Mouse (Mus musculus) c-Kit-negative CD71-positive TER-119-positive erythroid progenitor cells, embryonic 14.5 days (primary cell): ENCODE results near the gene Kmt2c.
"Not testable (repeated sequence)": the region's sequence is repeated elsewhere in the genome, so short reads cannot be mapped to it uniquely, and the experiment has no call there.

Experiments
- DNase-seq: peaks from one replicate; pipeline ENCODE4 v3.0.0-alpha.2; 2013; ENCODE audit warnings: low read depth, low spot score

Kmt2c gene

DNA sequence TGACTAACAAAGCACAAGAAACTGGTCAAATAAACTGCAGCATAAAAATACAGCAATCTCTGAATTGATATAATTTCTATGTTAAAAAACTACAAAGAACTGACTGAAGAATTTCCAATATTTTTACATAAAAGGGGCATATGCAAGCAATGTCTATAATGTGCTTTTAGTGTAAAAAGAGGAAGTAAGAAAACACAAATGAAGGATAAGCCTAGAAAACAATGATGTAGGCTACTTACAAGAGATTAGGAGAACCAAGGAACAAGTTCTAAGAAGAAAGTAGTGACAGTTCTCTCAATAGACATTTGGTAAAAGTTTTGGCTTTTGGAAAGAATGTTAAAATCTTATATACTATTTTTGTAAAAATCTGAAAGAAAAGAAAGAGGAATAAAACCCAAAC lies 119.4 kb downstream of the Kmt2c start:
- DNase-seq, result no peak

DNA sequence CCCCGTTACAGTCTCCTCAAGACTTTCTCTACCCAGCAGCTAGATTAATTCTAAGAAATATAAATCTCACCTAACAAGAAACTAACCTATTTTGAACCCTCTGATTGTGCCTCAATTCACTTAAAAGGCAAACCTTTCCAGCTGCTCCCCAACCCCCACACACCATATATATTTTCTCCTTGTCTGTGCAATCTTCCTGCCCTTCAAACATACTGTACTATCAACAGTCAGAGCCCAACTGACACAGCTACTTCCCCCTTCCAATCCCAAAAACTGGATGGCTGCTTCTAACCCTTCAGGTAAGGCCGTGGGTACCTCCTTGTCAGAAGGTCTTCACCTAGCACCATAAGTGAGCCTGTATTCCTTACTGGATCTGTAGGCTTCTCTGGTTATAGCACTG lies 130.2 kb downstream of the Kmt2c start:
- no peak for DNase-seq

DNA sequence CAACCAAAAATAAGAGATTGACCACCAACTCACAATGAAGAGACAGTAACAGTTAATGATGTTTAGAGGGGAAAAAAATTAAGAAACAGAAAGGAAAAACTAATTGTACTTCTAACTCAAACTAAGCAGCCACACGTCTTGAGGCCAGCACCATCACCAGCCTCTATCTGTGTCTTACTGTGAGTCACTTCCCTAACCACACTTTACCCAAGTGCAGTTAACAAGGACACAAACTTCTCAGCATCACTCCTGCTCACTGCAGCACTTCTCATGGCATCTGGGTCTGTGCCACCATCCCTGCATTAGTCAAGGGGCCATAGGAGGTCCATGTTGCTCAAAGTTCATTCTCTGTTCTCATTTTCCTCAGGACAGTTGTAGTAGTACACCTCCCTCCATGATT lies 131.5 kb downstream of the Kmt2c start:
- DNase-seq, result no peak

DNA sequence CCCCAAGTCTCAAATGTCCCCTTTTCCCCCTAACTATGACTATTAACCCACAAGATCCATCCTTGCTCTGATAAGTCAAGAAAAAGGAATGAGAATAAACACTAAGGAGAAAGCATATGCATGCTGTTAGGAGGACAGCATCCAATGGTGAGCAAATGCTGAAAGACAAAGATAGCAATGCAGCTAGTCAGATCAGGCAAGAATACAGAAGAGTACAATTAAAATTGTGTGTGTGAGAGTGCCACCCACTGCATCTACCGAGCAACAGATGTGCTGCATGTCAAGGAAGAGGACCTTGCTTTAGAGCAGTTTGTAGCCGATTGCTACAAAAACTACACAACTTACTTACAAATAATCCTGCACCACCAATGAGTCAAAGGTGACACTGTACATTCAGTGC lies 145.1 kb downstream of the Kmt2c start:
- DNase-seq, result no peak

DNA sequence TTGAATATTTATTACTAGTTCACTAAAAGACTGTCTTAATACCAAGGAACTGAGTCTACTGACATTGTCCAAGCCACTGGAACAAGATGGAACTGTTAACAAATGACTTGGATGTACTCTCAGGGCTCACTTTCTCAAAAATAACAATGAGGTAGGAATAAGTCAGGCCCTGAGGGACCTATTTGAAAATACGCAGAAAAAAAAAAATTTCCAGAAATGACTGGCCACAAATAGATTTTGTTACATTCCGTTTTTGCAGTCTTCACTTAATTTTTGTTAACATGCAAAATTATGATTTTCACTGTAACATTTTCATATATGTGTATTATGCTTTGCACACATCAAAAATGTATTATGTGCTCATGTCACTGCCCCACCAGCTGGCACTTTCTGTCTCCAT lies 167.3 kb downstream of the Kmt2c start:
- no peak for DNase-seq

DNA sequence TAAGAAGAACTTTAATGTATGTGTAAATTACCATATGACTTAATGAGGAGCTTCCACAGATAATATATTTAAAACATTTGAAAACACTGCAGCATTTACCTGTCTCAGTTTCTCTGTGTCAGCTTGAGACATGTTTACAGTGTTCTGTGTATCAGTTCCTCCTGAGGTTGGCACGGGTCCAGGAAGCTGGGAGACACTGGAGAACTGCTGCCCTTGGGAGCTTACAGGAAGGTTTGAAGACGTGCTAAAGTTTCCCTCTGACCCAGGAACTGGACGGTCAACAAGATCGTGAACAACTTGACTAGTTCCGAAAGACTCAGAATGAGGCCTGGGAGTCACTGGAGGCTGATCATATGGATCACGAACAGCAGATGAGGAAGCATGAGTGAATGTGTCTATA lies 184.7 kb downstream of the Kmt2c start:
- DNase-seq, result no peak

DNA sequence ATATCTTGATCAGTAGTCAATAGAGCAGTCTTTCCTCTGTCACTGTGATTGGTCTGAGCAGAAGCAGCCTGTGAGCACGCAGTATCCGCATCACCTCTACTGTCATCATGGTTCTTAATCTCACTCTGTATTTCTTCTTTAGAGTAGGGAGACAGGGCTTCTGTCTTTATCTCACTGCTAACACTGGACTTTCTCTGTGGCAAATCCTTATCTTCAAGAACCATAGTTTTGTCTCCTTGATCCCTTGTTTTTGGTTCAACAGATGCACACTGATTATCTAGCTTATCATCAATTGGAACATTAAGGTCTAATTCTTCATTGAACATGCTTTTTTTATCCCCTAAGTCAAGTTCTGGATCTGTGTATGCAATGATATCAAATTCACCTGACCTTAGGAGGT lies 188.4 kb downstream of the Kmt2c start:
- DNase-seq, result no peak

DNA sequence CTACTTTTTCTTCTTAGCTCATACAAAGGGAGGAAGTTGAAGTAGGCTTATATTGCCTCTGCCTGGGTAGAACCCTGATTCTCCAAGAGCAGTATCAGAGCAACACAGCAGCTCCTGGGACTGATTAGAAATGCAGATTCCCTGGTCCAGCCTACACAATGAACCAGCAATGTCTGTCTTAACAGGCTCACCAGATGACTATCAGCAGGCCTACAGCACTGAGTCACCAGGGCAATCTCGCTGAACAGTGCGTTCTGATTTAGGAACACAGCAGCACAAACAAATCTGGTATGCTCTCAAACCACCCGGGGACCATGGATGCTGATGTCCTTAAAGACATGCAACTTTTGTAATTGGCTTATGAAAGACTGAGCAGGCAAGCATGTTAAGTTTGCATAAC lies 201.8 kb downstream of the Kmt2c start:
- DNase-seq, result no peak

DNA sequence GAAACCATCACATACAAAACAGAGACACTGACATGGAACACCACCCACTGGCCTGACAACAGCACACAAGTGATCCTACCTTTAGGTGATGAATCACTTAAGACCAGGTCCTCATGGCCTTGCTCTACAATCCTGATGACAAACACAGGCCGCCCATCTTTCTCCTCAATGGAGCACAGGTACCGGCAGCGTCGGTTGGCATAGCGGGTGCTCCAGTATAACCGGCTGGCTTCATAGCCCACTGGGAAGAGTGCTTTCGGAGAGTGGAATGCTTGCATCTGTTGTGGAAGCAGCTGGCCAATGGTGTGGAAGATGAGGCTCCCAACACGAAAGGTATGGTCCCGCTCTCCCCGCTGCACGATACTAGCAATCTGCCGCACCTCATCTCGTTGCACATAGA lies 214.6 kb downstream of the Kmt2c start:
- no peak for DNase-seq

DNA sequence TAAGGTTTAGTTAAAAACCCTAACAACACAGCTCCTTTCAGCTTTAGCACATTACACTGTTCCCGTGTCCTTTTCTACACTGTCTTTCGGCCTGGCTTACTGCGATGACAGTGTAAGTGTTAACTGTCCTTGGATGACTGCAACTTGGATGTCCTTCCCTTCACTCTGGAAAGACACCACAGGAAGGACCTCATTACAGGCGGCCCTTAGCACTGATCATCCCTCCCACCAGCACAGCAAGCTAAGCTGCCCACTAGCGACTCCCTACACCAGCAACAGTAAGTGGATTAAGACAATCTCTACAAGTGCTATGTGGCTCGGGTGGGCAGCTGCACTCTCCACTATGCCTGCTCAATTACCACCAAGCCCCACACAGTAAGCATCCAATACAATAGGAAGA lies 222.2 kb downstream of the Kmt2c start:
- no peak for DNase-seq

DNA sequence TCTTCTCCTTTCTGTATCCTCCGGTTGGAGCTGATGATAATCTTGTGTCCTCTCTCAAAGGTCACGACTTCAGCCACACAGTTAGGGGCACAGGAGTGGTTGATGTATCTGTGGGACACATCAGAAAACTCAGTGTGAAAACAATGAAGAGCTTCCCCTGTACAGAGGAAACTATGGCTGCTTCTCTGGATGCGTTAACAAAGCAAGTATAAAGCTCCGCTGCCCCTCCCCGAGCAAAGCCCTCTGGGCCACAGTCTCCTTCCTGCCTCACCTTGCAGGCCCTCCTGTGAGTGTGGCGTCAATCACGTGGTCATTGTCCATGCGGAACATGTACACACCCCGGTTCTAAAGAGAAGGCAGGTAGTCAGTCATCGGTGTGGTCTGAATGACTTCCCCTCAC lies 223.0 kb downstream of the Kmt2c start:
- no peak for DNase-seq

DNA sequence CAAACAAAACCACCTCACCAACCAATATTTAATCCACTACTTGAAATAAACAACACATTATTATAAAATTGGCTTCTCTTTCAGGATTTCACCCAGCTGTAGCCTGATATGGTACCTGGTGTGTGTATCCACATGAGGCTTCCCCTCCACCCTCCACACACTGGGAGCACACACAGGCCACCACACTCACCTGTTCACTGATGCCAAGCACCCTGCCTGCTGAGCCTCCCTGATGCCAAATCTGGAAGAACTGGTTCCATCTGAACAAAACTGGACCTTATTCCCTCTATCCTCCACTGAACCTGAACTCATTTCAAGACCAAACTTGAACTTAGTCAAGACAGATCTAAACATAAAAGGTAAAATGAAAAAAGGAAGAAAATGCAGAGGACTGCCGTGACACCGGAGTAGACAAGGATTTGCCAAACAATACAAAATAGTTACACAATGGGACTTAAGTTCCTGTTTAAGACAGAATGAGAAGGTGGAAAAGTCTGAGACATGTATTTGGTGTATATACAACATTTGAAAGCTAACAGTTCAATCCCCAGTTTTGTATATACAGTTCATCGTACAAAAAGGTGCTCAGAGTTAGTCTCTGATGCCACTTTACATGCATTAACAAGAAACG lies 230.2 kb downstream of the Kmt2c start:
- DNase-seq, result no peak

DNA sequence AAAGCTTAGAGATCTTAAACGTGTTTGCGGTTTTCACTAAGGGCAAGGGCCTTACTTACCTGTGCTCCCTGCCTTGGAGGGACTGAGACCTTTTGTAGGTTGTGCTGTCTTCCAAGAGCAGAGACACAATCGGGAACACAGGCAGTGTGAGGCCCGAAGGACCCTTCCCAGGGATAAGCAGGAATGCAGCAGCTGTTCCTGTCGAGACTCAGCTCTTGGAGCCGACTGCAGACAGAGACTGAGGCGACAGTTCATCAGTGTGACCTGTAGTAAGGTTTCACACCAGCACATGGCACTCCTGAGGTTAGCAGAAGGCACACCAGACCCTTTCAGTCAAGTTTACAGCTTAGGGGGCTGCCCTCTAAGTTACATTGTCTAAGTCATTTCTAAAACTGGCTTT lies 236.3 kb downstream of the Kmt2c start:
- no peak for DNase-seq

DNA sequence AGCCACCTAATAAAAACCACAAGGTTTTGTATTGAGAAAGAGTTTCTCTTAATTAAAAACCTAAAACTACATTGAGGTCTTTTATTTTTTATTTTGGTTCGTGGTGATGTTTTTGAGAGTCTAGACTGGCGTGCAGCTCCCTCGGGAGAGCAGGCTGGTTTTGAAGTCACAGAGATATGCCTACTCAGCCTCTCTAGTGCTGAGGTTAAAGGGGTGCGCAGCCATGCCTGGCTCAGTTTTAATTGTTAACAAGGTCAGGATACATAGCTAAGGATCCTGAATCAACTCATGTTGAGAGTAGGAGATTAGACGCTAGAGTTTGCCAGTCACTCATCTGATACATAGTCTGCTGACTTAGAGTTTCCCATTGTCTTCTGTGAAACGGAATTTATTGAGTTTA lies 237.1 kb downstream of the Kmt2c start:
- DNase-seq, result no peak

DNA sequence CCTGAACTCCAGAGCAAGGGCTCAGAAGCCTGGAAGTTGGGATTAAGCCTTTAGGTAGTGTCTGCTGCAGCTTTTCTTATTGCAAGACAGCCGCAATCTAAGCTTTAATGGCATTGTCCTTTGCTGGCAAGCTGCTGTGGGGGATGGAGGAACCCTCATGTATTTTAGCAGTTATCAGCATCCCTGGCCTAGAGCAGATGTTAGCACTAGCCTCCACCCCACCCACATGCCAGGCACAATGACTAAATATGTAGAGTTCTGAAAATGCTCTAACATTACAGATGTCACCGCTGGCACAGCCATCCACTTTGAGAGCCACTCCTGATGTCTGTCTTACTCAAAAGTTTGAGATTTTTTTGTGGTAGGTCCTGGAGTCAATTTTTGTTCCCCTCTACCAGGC lies 241.9 kb downstream of the Kmt2c start:
- no peak for DNase-seq

DNA sequence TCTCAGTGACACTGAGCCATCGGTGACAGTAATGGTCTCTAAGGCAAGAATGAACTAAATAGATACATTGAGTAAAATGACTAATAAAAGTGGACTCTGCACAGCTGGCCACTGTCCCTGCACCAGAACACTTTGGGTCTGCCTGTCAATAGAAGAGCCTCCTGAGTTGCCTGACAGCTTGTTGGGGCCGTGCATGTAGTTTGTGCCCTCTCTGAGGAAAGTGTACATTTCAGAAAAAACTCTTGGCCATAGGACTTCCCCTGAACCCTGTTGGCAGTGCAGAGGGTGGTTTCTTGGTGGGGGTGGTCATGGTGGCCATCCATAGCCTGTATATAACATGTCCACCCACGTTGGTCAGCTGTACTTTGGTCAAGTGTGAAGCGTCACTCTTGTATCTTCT lies 244.1 kb downstream of the Kmt2c start:
- DNase-seq, result no peak

DNA sequence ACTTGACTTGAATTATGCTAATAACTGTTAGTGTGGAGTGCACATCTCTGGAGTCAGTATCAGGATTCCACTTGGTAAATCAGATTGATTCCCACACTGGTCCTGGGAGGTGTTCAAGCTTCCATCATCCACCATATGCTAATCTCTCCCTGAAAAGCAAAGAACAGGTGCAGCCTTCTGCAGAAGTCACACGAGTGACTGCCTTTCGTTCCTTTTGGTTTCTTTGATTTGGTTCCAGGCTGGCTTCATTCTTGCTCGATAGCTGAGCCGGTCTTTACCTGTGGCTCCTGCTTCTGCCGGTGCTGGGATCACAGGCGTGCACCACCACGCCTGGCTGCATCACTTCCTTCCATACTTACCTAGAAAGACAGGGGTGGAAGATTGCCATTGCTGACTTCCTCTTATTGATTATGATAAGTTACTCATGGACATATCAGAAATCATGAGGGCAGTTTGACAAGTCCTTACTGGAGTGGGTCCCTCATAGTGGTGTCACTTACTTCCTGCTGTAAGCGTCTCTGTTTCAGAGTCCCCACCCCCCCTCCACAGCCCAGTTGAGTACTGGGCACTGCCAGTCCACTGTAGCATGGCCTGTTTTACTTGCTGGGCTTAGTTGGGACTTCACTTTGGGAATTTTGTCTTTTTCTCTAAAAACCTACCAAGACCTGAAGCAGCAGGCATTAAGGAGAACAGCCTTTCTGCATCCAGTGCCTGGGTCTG lies 245.6 kb downstream of the Kmt2c start:
- DNase-seq, result no peak

DNA sequence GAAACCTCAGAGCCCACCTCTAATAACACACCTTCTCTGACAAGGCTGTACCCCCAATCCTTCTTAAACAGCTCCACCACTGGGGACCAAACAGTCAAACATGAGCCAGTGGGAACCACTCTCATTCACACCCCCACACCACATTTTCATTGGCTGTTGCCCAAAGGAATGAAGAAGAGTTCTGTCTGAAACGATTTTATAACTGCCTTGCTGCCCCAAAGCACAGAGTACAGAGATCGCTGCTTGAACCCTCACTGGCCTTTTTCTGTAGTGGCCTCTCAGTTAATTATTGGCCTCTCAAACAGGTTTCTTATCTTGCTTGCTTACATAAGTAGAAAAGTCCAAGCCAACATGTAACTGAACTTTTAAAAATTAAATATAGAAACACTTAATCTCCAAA lies 246.2 kb downstream of the Kmt2c start:
- DNase-seq, result no peak

DNA sequence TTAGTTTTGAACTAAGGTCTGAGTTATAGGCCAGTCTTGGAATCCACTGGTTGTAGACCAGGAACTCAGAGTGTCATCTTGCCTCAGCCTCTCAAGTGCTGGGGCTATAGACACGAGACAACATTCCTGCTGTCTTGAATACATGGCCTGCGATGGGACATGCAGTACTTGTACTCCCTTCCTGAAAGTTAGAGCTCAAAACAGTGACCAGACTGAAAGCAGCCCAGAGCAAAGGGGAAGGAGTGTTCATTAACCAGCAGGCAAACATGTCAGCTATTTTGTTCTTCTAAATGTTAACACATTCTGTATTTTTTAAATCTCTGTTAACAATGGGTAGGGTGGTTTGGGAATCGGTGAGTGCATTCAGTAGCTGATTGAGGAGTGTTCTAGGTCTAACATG lies 251.5 kb downstream of the Kmt2c start:
- no peak for DNase-seq

DNA sequence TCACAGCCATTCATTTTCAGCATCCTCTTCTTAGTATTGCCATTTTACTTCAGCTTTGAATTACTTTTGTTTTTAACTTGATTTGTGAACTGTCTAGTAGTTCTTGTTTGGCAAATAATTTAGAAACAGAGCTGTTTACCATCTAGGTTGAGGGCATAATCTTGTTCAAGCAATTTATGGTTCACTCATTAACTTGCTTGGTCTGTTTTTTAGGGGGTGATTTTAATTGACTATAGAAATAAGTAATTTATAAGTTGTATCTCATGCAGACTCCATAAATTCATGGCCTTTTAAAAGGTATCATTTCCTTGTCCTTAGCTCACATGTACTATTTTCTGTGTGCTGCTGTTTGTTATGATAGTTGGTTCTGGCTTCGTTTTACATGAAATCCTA lies 252.1 kb downstream of the Kmt2c start:
- DNase-seq, result no peak

DNA sequence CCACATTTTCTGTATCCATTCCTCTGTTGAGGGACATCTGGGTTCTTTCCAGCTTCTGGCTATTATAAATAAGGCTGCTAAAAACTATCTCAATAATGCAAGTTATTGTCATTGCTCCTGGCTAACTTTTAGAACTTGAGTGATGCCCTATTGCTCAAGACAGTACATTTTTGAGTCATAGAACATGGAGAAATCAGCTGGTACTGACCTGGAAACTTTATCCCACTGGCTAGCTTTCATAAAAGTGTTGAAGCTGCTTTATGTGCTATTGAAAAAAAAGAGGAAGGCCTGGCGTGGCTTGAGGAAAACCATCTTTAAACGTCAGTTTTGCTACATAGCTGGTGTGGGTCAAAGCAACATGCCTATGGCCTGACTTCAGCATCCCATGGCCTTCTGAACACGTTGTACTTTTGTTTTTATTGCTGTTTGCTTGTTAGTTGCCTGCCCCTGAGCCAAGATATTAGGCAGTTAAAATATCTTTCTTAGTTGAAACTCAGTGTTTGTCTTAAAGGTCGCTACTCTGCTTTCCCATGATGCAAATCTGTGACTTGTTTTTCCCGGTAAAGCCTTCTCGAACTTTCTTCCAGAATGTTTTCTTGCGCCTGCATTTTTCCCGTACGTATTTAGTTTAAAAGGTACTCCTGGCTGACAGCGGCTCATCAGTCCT lies 252.6 kb downstream of the Kmt2c start:
- DNase-seq, result no peak

DNA sequence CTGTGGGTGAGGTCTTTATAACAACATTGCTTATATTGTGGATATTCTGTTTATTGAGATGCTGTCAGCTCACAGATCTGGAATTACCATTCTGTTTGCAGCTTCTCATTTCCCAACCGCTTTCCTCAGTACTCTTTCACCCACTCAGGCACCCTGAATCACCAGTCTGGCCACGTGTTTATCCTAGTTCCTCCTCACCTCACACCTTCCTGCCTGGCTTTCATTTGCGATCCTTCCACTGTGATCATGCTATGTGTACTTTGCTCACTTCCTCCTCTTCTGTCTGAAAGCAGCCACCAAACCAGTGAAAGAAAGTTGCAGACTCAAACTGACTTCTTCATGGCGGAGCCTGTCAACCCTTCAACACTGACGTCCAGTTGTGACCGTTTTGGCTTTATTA lies 255.5 kb downstream of the Kmt2c start:
- DNase-seq, result no peak

DNA sequence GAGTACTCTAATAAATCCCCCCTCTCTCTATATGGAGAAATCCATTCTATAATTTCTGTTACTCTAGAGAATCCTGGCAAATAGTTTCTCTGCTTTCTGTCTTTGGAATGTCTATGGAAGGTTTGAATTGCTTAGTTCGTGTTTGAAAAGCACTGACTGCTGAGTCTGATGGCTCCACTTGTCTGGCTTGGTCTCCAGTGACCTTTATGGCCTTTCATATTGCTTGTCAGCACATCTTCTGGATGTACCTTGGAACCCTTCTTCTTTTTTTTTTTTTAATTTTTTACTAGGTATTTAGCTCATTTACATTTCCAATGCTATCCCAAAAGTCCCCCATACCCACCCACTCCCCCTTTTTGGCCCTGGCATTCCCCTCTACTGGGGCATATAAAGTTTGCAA lies 274.2 kb downstream of the Kmt2c start:
- DNase-seq, result not testable (repeated sequence)
